Comparison of ENCODE assay signal across 19 mouse cellular contexts in genomic region chr14:99641475-99642453, GRCm38 (mm10).
DNase-seq lines count a peak whose midpoint lies in the region; ATAC-seq lines count a peak whose summit lies in the region.
"Had no signal": no experiment of that assay in that cellular context is flagged by ENCODE, and none has a peak within 500 bp of the region (broad histone marks: within the 10 kb centered on the region; RNA-seq: fewer than 3 reads in every experiment).

No protein-coding gene starts in this region.

- no peaks in the 10 kb centered on the region for H3K4me1 ChIP-seq in limb, embryonic 11.5 days (ENCODE audit: control insufficient read depth, insufficient read depth, low read length)
- peaks cover 11% of the 10 kb centered on the region for H3K4me1 ChIP-seq in limb, embryonic 10.5 days
- H3K4me1 ChIP-seq: heart, embryonic 12.5 days had no signal

- no peak overlapping the region for H3K4me3 ChIP-seq in limb, embryonic 11.5 days (ENCODE audit: low read depth, low read length)
- no peak overlapping the region for H3K4me3 ChIP-seq in limb, embryonic 10.5 days
- H3K4me3 ChIP-seq: heart, embryonic 12.5 days; limb, embryonic 12.5 days had no signal

- H3K9ac ChIP-seq in limb, embryonic 11.5 days (ENCODE audit: low read length), result no peak overlapping the region
- H3K9ac ChIP-seq: heart, embryonic 12.5 days; limb, embryonic 12.5 days; liver, embryonic 14.5 days had no signal

- WGBS in limb, embryonic 11.5 days, result 50% methylated on average over 15 of the region's 15 CpGs
- 65% methylated on average over 15 of the region's 15 CpGs for WGBS in limb, embryonic 10.5 days

- no peaks in the 10 kb centered on the region for H3K27me3 ChIP-seq in limb, embryonic 11.5 days (ENCODE audit: control insufficient read depth, insufficient read depth, low read length)
- no peaks in the 10 kb centered on the region; the same call in 1 of the 2 replicates for H3K27me3 ChIP-seq in limb, embryonic 10.5 days (ENCODE audit: low read depth, poor library complexity, severe bottlenecking)
- H3K27me3 ChIP-seq: heart, embryonic 12.5 days; limb, embryonic 12.5 days had no signal

- peak; percentile 17 for DNase-seq in frontal cortex, postnatal 36 days (ENCODE audit: low spot score in 2 of 2)
- no peak for DNase-seq in frontal cortex, postnatal 14 days (ENCODE audit: low spot score in 2 of 2)
- peak; percentile 31 for DNase-seq in limb, embryonic 11.5 days (ENCODE audit: low spot score)
- no peak for DNase-seq in limb, embryonic 10.5 days (ENCODE audit: low spot score)
- DNase-seq in layer of hippocampus, adult 8-10 months (ENCODE audit: low spot score in 2 of 2), result peak; percentile 48 to 65
- DNase-seq in telencephalon, adult 2 months (ENCODE audit: low read depth, low spot score), result peak; percentile 51
- no peak for DNase-seq in urinary bladder, postnatal 14 days (ENCODE audit: low spot score)
- DNase-seq: adrenal gland, adult 2 months; cerebellum, adult 2 months; heart, postnatal 4 days; kidney, adult 9 months; lung, postnatal 10 days; thymus, adult 18-20 months had no signal

- no peaks in the 10 kb centered on the region for H3K36me3 ChIP-seq in limb, embryonic 11.5 days (ENCODE audit: control insufficient read depth, insufficient read depth, low read length)
- no peaks in the 10 kb centered on the region for H3K36me3 ChIP-seq in limb, embryonic 10.5 days
- H3K36me3 ChIP-seq: heart, embryonic 12.5 days; limb, embryonic 12.5 days had no signal

- H3K4me2 ChIP-seq in limb, embryonic 11.5 days (ENCODE audit: low read depth, severe bottlenecking), result no peak overlapping the region
- H3K4me2 ChIP-seq: heart, embryonic 12.5 days; limb, embryonic 12.5 days; midbrain, embryonic 11.5 days had no signal

- H3K27ac ChIP-seq in limb, embryonic 11.5 days (replicated peaks; ENCODE audit: low read depth, low read length), result no peak overlapping the region
- H3K27ac ChIP-seq in limb, embryonic 10.5 days, result no peak overlapping the region
- H3K27ac ChIP-seq: hindbrain, postnatal 0 days; limb, embryonic 12.5 days; liver, embryonic 14.5 days had no signal

- ATAC-seq in limb, embryonic 11.5 days (ENCODE audit: insufficient number of reproducible peaks, low FRiP score, low TSS enrichment, low read depth), result no peak
- ATAC-seq: forebrain, embryonic 14.5 days; hindbrain, postnatal 0 days had no signal

- no peaks in the 10 kb centered on the region for H3K9me3 ChIP-seq in limb, embryonic 11.5 days (ENCODE audit: control insufficient read depth, low read length)
- H3K9me3 ChIP-seq in limb, embryonic 10.5 days (replicated peaks), result no peaks in the 10 kb centered on the region
- H3K9me3 ChIP-seq: heart, embryonic 12.5 days; limb, embryonic 12.5 days had no signal

Comparison
In these comparisons a context has a peak if more than half of its experiments do, and no peak if none do; other contexts are left out.
1. DNase-seq: peak in frontal cortex, postnatal 36 days (2 of 2), limb, embryonic 11.5 days (single experiment), layer of hippocampus, adult 8-10 months (2 of 2) and telencephalon, adult 2 months (single experiment); none in frontal cortex, postnatal 14 days (0 of 2), limb, embryonic 10.5 days (single experiment) and urinary bladder, postnatal 14 days (single experiment).